Mouse (Mus musculus) liver, embryonic 12.5 days (tissue): ENCODE data around the gene Rnf152. TPM values are rescaled to one million over a fixed set of nuclear protein-coding genes. Genes with fewer than 3 reads are reported as not detected.

Experiments
- ATAC-seq: fragments of 200-750 bp; cut with Nextera tagmentation; 2 replicates; pipeline ENCODE4 v1.8.0; 2017; ENCODE audit warnings: moderate number of reproducible peaks, mild to moderate bottlenecking, moderate library complexity
- H3K27ac ChIP-seq: fragments of 300-500 bp; sonication (generic); 2 replicates; pipeline ENCODE4 v1.5.1; 2016; ENCODE audit warnings: mild to moderate bottlenecking
- H3K27me3 ChIP-seq: fragments of 300-500 bp; sonication (generic); replicated peaks from 2 replicates; pipeline ENCODE4 v1.6.1; 2016; ENCODE audit warnings: mild to moderate bottlenecking, moderate library complexity
- H3K36me3 ChIP-seq: fragments of 300-500 bp; sonication (generic); 2 replicates; pipeline ENCODE4 v1.6.1; 2016; ENCODE audit warnings: mild to moderate bottlenecking, moderate library complexity
- H3K4me1 ChIP-seq: fragments of 300-500 bp; sonication (generic); 2 replicates; pipeline ENCODE4 v1.6.1; 2016
- H3K4me2 ChIP-seq: fragments of 300-500 bp; sonication (generic); 2 replicates; pipeline ENCODE4 v1.6.1; 2016; ENCODE audit warnings: mild to moderate bottlenecking, moderate library complexity
- H3K4me3 ChIP-seq: fragments of 300-500 bp; sonication (generic); 2 replicates; pipeline ENCODE4 v1.5.1; 2016; ENCODE audit warnings: mild to moderate bottlenecking, moderate library complexity
- H3K9ac ChIP-seq: fragments of 300-500 bp; sonication (generic); 2 replicates; pipeline ENCODE4 v1.6.1; 2016; ENCODE audit warnings: mild to moderate bottlenecking, moderate library complexity
- H3K9me3 ChIP-seq: fragments of 300-500 bp; sonication (generic); replicated peaks from 2 replicates; pipeline ENCODE4 v1.6.1; 2016; ENCODE audit warnings: mild to moderate bottlenecking, moderate library complexity
- WGBS: fragments of 180-500 bp; shearing (Covaris S2); methylation state at CpG from one replicate; pipeline ENCODE4 v1.1.7; 2016; ENCODE audit not compliant: insufficient replicate concordance; 5-methylcytosine and 5-hydroxymethylcytosine counted together
- polyA plus RNA-seq: library from polyadenylated mRNA; unstranded; fragments of >200 nt; fragmentation: Nextera tagmentation; extraction: Ambion mirVana; gene quantifications from 2 replicates; pipeline ENCODE4 v1.2.1, GENCODE M21; 2016

The Rnf152 gene
- polyA plus RNA-seq, 1 experiment from 2014 or later: 0.01 TPM

DNA sequence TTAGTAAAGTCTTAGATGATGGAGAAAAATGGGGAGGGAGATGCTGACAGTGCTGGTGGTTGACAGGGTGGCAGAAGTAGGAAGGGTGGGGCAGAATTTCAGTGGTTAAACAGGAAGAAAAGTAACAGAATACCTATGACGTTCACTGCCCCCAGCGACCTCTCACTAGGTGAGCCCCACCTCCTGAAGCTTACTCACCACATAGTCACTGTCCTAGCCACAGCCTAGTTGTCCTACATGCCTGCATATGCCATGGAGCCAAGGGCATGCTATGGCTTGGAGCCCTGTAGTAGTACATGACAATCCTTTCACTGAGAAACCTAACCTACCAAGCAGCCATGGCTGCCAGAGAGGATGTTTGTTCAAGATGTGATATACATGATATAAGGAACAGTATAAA is 64.7 kb downstream of the Rnf152 start:
- Histone ChIP-seq H3K4me2 (no peak overlapping the region), H3K4me1 (no peaks in the 10 kb centered on the region), H3K9ac (no peak overlapping the region), H3K27me3 (no peaks in the 10 kb centered on the region), H3K9me3 (no peaks in the 10 kb centered on the region), H3K36me3 (no peaks in the 10 kb centered on the region), H3K4me3 (no peak overlapping the region), H3K27ac (no peak overlapping the region)
- ATAC-seq: no peak
- 80% methylated on average over 2 of the region's 2 CpGs for WGBS

DNA sequence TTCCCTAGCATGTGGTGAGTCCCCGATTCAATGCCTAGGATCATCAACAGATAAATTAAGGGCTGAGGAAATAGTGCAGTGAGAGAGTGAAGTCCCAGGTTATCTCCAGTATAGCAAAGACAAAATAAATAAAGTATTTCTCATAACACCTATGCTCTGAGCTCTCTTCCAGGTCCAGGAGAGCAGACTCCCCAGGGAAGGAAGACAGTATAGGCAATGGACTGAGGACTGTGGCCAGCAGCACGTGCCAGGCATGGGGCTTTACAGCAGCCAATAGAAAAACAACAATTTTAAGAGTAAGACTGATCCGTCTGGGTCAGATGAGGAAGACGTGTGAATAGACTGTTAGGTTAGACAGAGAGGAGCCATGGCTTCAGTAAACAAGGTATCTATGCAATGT is 69.0 kb downstream of the Rnf152 start:
- Histone ChIP-seq H3K4me1 (no peaks in the 10 kb centered on the region), H3K27me3 (no peaks in the 10 kb centered on the region), H3K4me2 (no peak overlapping the region), H3K9me3 (no peaks in the 10 kb centered on the region), H3K36me3 (no peaks in the 10 kb centered on the region), H3K4me3 (no peak overlapping the region), H3K9ac (no peak overlapping the region), H3K27ac (no peak overlapping the region)
- ATAC-seq: no peak
- WGBS: 63% methylated on average over 4 of the region's 4 CpGs

DNA sequence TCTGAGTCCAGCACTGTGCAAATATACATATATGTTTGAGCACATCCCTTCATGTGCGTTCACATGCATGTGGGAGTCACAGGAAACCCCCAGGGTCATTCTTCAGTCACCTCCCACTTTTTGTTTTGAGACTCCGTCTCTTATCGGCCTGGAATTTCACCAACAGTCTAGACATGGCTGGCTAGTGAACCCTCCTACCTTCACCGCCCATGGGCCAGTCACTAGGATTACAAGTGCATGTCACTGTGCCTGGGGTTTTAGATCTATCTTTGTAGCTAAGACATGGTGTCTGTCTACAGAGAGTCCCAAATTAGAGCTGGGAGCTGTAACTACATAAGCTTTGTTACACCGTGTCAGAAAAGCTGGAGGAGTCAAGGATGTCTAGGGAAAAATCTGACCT is 69.6 kb downstream of the Rnf152 start:
- Histone ChIP-seq H3K4me1 (no peaks in the 10 kb centered on the region), H3K27ac (no peak overlapping the region), H3K36me3 (no peaks in the 10 kb centered on the region), H3K27me3 (no peaks in the 10 kb centered on the region), H3K4me2 (no peak overlapping the region), H3K4me3 (no peak overlapping the region), H3K9me3 (no peaks in the 10 kb centered on the region), H3K9ac (no peak overlapping the region)
- ATAC-seq: no peak
- 72% methylated on average over 5 of the region's 5 CpGs for WGBS

DNA sequence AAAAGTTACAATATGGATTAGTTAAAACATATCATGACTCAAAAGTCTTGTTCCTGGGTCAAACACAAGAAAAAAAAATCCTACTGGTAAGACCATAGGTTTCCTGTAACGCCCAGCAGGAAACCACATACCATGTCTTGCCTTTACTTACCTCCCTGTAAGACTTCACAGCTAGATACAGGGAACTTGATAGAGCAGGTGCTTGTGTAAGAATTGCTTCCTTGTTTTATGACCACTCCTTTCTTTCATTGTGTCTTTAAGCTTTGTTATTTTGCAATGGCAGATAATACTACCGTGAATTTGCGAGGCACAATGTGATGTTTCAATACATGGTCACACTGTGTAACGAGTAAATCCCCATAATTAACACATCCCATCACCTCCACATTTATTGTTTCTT is 71.5 kb downstream of the Rnf152 start:
- Histone ChIP-seq H3K27ac (no peak overlapping the region), H3K36me3 (no peaks in the 10 kb centered on the region), H3K4me1 (no peaks in the 10 kb centered on the region), H3K4me3 (no peak overlapping the region), H3K27me3 (no peaks in the 10 kb centered on the region), H3K4me2 (no peak overlapping the region), H3K9ac (no peak overlapping the region), H3K9me3 (no peaks in the 10 kb centered on the region)
- ATAC-seq: no peak
- 61% methylated on average over 4 of the region's 4 CpGs for WGBS

- H3K9me3 ChIP-seq: no peaks in the 10 kb centered on the region
- H3K27ac ChIP-seq: no peak overlapping the region
- no peak overlapping the region for H3K4me3 ChIP-seq
- 55% methylated on average over 8 of the region's 8 CpGs for WGBS
- no peaks in the 10 kb centered on the region for H3K36me3 ChIP-seq
- H3K9ac ChIP-seq: no peak overlapping the region
- no peak overlapping the region for H3K4me2 ChIP-seq
- no peaks in the 10 kb centered on the region for H3K27me3 ChIP-seq
- H3K4me1 ChIP-seq: no peaks in the 10 kb centered on the region
- ATAC-seq: no peak
Measured at GRCm38 (mm10) chr1:105284116-105284515, 72.4 kb downstream of the Rnf152 start.

- WGBS: 62% methylated on average over 3 of the region's 3 CpGs
- ATAC-seq: no peak
Measured at GRCm38 (mm10) chr1:105281277-105281676, 75.2 kb downstream of the Rnf152 start.

DNA sequence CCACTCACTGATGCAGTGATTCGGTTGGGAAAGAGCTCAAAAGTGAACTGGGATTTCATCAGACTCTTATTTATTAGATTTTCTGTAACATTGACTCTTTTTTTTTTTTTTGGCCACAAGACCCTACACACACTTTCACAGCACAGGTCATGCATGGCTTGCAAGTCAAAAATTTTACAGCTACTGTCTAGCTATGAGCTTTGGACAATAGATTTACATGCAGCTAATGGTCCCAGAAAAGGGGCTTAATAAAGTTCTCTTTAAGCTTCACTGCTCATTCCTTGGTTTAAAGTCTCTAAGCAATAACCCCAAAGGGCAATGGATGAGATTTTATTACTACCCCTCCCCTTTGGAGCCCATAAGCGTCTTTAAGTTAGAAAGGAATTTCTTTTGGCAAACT is 76.3 kb downstream of the Rnf152 start:
- H3K27me3 ChIP-seq: no peaks in the 10 kb centered on the region
- H3K9me3 ChIP-seq: no peaks in the 10 kb centered on the region
- no peak for ATAC-seq
- H3K4me3 ChIP-seq: no peak overlapping the region
- WGBS: 59% methylated on average over 2 of the region's 2 CpGs
- no peak overlapping the region for H3K27ac ChIP-seq
- no peaks in the 10 kb centered on the region for H3K4me1 ChIP-seq
- no peak overlapping the region for H3K4me2 ChIP-seq
- H3K9ac ChIP-seq: no peak overlapping the region
- H3K36me3 ChIP-seq: no peaks in the 10 kb centered on the region

More at GRCm38 (mm10) chr1:105281277-105281676, 75.2 kb downstream of the Rnf152 start:
- no peaks in the 10 kb centered on the region for H3K9me3 ChIP-seq
- no peaks in the 10 kb centered on the region for H3K36me3 ChIP-seq
- no peaks in the 10 kb centered on the region for H3K4me1 ChIP-seq
- H3K27me3 ChIP-seq: no peaks in the 10 kb centered on the region
- H3K4me2 ChIP-seq: no peak overlapping the region
- H3K4me3 ChIP-seq: no peak overlapping the region
- no peak overlapping the region for H3K9ac ChIP-seq
- H3K27ac ChIP-seq: no peak overlapping the region

GRCm38 (mm10) chr1:105274500-105275194 is 81.9 kb downstream of the Rnf152 start:
- H3K4me2 ChIP-seq: no peak overlapping the region
- no peaks in the 10 kb centered on the region for H3K27me3 ChIP-seq
- H3K36me3 ChIP-seq: no peaks in the 10 kb centered on the region
- no peaks in the 10 kb centered on the region for H3K4me1 ChIP-seq
- no peak overlapping the region for H3K4me3 ChIP-seq
- H3K27ac ChIP-seq: no peak overlapping the region
- ATAC-seq: no peak
- 60% methylated on average over 3 of the region's 3 CpGs for WGBS
- H3K9ac ChIP-seq: no peak overlapping the region
- H3K9me3 ChIP-seq: no peaks in the 10 kb centered on the region

DNA sequence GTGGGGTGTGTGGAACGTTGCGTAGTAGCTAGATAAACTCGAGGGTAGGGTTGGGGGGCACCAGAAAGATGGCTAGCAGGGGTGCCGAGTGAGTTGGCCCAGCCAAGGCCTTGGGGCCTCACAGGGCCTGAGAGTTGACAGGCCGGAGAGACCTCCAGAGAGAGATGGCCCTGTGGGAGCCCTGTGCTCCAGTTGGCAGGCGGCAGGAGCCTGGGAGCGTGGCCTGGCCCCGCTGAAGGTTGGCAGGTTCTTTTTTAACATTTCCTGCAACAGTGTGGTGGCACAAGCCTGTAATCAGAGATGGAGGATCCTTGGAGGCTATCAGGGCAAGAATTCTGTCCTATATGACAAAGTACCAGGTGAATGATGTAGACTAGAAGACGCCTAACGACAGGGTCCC is 85.4 kb downstream of the Rnf152 start:
- Histone ChIP-seq H3K4me3 (no peak overlapping the region), H3K36me3 (no peaks in the 10 kb centered on the region), H3K27ac (no peak overlapping the region), H3K4me2 (no peak overlapping the region), H3K4me1 (no peaks in the 10 kb centered on the region), H3K27me3 (no peaks in the 10 kb centered on the region), H3K9me3 (no peaks in the 10 kb centered on the region), H3K9ac (no peak overlapping the region)
- no peak for ATAC-seq
- 75% methylated on average over 10 of the region's 10 CpGs for WGBS

DNA sequence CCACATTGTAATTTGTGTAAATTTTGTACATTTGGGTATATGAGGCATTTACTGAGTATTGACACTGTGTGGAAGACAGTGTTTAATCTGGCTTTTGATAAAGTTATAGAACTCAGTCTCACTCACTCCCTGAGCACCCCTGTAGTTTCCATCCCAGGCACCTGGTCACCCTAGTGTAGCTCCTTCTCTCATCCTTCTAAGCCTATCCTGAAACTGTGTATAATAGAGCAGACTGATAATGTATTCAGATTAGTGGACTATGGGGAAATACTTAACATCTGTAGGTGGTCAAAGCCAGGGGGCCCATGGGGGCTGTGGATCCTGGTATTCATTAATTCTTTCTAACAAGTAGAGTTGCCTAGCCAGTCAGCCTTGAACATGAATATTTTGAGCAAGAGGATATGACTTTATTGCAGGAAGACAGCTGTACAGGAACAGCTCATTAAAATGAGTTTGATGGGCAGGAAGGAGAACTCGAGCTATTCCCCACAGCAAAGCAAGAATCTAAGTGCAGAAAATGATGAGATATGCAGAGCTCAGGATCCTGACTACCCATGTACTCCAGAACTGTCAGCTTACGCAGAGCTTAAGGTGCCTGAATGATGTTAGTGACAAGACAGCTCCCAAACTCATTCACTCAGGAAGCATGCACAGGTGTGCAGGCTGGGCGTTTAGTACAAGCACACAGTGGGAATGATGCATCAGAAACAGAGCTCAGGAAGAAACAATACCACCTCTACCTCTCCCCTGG is 93.1 kb downstream of the Rnf152 start:
- H3K4me3 ChIP-seq: no peak overlapping the region
- no peaks in the 10 kb centered on the region for H3K4me1 ChIP-seq
- no peak overlapping the region for H3K4me2 ChIP-seq
- H3K36me3 ChIP-seq: no peaks in the 10 kb centered on the region
- no peak for ATAC-seq
- no peak overlapping the region for H3K9ac ChIP-seq
- WGBS: 51% methylated on average over 3 of the region's 3 CpGs
- no peaks in the 10 kb centered on the region for H3K27me3 ChIP-seq
- no peaks in the 10 kb centered on the region for H3K9me3 ChIP-seq
- H3K27ac ChIP-seq: no peak overlapping the region

GRCm38 (mm10) chr1:105260200-105260599 is 96.3 kb downstream of the Rnf152 start:
- Histone ChIP-seq H3K27ac (no peak overlapping the region), H3K36me3 (no peaks in the 10 kb centered on the region), H3K4me3 (no peak overlapping the region), H3K4me1 (no peaks in the 10 kb centered on the region), H3K9ac (no peak overlapping the region), H3K27me3 (no peaks in the 10 kb centered on the region), H3K9me3 (no peaks in the 10 kb centered on the region), H3K4me2 (no peak overlapping the region)
- WGBS: 54% methylated on average over 5 of the region's 5 CpGs
- ATAC-seq: no peak

DNA sequence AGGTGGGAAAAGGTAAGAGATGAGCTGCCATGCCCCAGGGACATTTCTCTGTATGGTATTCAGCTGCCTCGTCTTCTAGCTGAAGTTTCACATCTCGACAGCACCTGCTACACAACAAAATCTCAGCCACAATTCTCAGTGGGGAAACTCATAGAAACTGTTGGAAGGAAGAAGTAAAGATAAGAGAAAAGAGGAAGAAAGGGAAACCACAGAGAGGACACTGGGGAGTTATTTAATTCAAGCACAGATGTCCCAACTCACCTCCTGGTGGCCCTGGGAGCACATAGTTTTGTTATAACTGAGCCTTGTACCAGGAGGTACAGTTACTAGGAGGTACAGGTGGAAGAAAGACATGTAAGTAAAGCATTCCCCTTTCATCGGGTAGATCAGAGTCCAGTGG is 99.3 kb downstream of the Rnf152 start:
- Histone ChIP-seq H3K4me3 (no peak overlapping the region), H3K36me3 (no peaks in the 10 kb centered on the region), H3K9ac (no peak overlapping the region), H3K27me3 (no peaks in the 10 kb centered on the region), H3K4me2 (no peak overlapping the region), H3K27ac (no peak overlapping the region), H3K4me1 (no peaks in the 10 kb centered on the region), H3K9me3 (no peaks in the 10 kb centered on the region)
- no peak for ATAC-seq
- 31% methylated on average over 3 of the region's 3 CpGs for WGBS
